Mouse (Mus musculus): ENCODE measurements around the gene Rbm24.

Gene Rbm24

GRCm38 (mm10) chr13:46418141-46418601 is at the start of gene Rbm24:
Gene Rbm24 (plus strand): TSS chr13:46418434.
- DNase-seq, result peak; percentile 13

GRCm38 (mm10) chr13:46372884-46373283 is 45.4 kb upstream of the Rbm24 start:
- no peak for DNase-seq

- DNase-seq, result no peak
Observed at GRCm38 (mm10) chr13:46375371-46375770, 42.9 kb upstream of the Rbm24 start.

- no peak for DNase-seq
Observed at GRCm38 (mm10) chr13:46387396-46387795, 30.8 kb upstream of the Rbm24 start.

GRCm38 (mm10) chr13:46391654-46392053 is 26.6 kb upstream of the Rbm24 start:
- DNase-seq, result no peak

- no peak for DNase-seq
Observed at GRCm38 (mm10) chr13:46392893-46393292, 25.3 kb upstream of the Rbm24 start.

- DNase-seq, result no peak
Observed at GRCm38 (mm10) chr13:46393936-46394335, 24.3 kb upstream of the Rbm24 start.

- no peak for DNase-seq
Observed at GRCm38 (mm10) chr13:46397235-46397634, 21.0 kb upstream of the Rbm24 start.

GRCm38 (mm10) chr13:46407151-46407550 is 11.1 kb upstream of the Rbm24 start:
- no peak for DNase-seq

- no peak for DNase-seq
Observed at GRCm38 (mm10) chr13:46412247-46412646, 6.0 kb upstream of the Rbm24 start.

- DNase-seq, result no peak
Observed at GRCm38 (mm10) chr13:46413588-46413987, 4.6 kb upstream of the Rbm24 start.

GRCm38 (mm10) chr13:46414050-46414449 is 4.2 kb upstream of the Rbm24 start:
- DNase-seq, result no peak

GRCm38 (mm10) chr13:46416021-46416420 is 2.2 kb upstream of the Rbm24 start:
- DNase-seq, result no peak

- no peak for DNase-seq
Observed at GRCm38 (mm10) chr13:46417594-46417993, 640 bp upstream of the Rbm24 start.

- DNase-seq, result peak; percentile 30
Observed at GRCm38 (mm10) chr13:46418731-46419545, 704 bp downstream of the Rbm24 start.

GRCm38 (mm10) chr13:46419648-46420047 is 1.4 kb downstream of the Rbm24 start:
- no peak for DNase-seq

- no peak for DNase-seq
Observed at GRCm38 (mm10) chr13:46420095-46420494, 1.9 kb downstream of the Rbm24 start.

- DNase-seq, result no peak
Observed at GRCm38 (mm10) chr13:46423805-46424204, 5.6 kb downstream of the Rbm24 start.

GRCm38 (mm10) chr13:46424376-46424775 is 6.1 kb downstream of the Rbm24 start:
- no peak for DNase-seq

- DNase-seq, result no peak
Observed at GRCm38 (mm10) chr13:46426651-46427269, 8.5 kb downstream of the Rbm24 start.

- DNase-seq, result no peak
Observed at GRCm38 (mm10) chr13:46428964-46429363, 10.7 kb downstream of the Rbm24 start.

GRCm38 (mm10) chr13:46429866-46430265 is 11.6 kb downstream of the Rbm24 start:
- DNase-seq, result no peak

- no peak for DNase-seq
Observed at GRCm38 (mm10) chr13:46433880-46434560, 15.8 kb downstream of the Rbm24 start.

GRCm38 (mm10) chr13:46438960-46439359 is 20.7 kb downstream of the Rbm24 start:
- DNase-seq, result no peak

All from cerebellum, adult 8-10 months (tissue).